Comparison of ENCODE assay signal across 8 mouse cellular contexts in the genomic region with DNA sequence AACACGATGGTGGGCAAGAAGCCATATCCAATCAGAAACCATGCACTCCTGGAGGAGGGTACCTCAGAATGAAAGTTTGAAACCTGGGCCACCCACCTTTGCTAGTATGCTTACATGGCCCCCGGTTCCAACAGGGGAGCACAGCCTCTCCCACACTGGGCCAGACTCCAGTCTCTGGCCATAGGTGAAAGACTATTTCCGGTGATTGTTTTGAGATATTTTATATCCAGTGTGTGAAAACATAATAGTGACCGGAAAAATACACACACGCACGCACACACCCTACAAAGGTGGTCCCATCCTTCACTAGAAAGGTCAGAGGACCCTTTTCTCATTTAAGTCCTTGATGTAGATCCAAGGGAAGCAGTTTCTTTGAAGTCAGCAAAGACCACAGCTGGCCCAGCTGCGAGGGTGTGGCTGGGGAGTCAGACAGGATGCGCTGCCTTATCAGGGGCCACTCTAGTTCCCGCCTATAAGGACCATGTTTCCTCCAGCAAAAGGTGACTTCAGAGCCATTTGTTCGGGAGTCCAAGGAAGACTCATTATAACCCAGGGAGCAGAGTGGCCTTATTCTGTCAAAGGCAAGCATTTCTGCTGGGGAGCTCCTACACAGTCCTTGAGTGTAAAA.
DNase-seq lines count a peak whose midpoint lies in the region; ATAC-seq lines count a peak whose summit lies in the region.

No protein-coding gene starts in this region.

- H3K4me1 ChIP-seq in liver, embryonic 11.5 days (replicated peaks; ENCODE audit: control insufficient read depth, insufficient read depth, low read length), result peaks cover 26% of the 10 kb centered on the region
- peaks cover 37% of the 10 kb centered on the region for H3K4me1 ChIP-seq in embryonic facial prominence, embryonic 12.5 days
- H3K4me1 ChIP-seq in intestine, embryonic 15.5 days (replicated peaks), result peaks cover 26% of the 10 kb centered on the region

- H3K4me3 ChIP-seq in liver, embryonic 11.5 days (ENCODE audit: low read depth, low read length), result no peak overlapping the region
- no peak overlapping the region for H3K4me3 ChIP-seq in embryonic facial prominence, embryonic 12.5 days
- H3K4me3 ChIP-seq in intestine, embryonic 15.5 days (replicated peaks), result no peak overlapping the region

- no peaks in the 10 kb centered on the region for H3K9me3 ChIP-seq in liver, embryonic 11.5 days (ENCODE audit: control insufficient read depth, low read length)
- no peaks in the 10 kb centered on the region for H3K9me3 ChIP-seq in embryonic facial prominence, embryonic 12.5 days
- H3K9me3 ChIP-seq in intestine, embryonic 15.5 days, result no peaks in the 10 kb centered on the region

- H3K36me3 ChIP-seq in liver, embryonic 11.5 days (ENCODE audit: control insufficient read depth, insufficient read depth, low read length), result no peaks in the 10 kb centered on the region
- H3K36me3 ChIP-seq in embryonic facial prominence, embryonic 12.5 days, result no peaks in the 10 kb centered on the region
- H3K36me3 ChIP-seq in intestine, embryonic 15.5 days, result no peaks in the 10 kb centered on the region

- H3K27me3 ChIP-seq in liver, embryonic 11.5 days (replicated peaks; ENCODE audit: control insufficient read depth, insufficient read depth, low read length), result no peaks in the 10 kb centered on the region
- H3K27me3 ChIP-seq in embryonic facial prominence, embryonic 12.5 days, result no peaks in the 10 kb centered on the region
- H3K27me3 ChIP-seq in intestine, embryonic 15.5 days (replicated peaks), result no peaks in the 10 kb centered on the region

- no peak overlapping the region; the same call in 1 of the 2 replicates for H3K27ac ChIP-seq in liver, embryonic 11.5 days (ENCODE audit: low read depth, low read length)
- peak overlapping the region; percentile 80 for H3K27ac ChIP-seq in embryonic facial prominence, embryonic 12.5 days
- H3K27ac ChIP-seq in intestine, embryonic 15.5 days, result peak overlapping the region; percentile 63

- peak; percentile 51 for DNase-seq in liver
- DNase-seq in liver, embryonic 11.5 days (ENCODE audit: low spot score), result no peak
- no peak for DNase-seq in spleen, adult 12 weeks (ENCODE audit: low spot score)
- DNase-seq in urinary bladder, postnatal 25 days (ENCODE audit: low spot score), result no peak

- no peak overlapping the region for H3K9ac ChIP-seq in liver, embryonic 11.5 days (ENCODE audit: low read depth, low read length)
- no peak overlapping the region for H3K9ac ChIP-seq in embryonic facial prominence, embryonic 12.5 days
- H3K9ac ChIP-seq in intestine, embryonic 15.5 days, result no peak overlapping the region

- no peak overlapping the region for H3K4me2 ChIP-seq in liver, embryonic 11.5 days
- no peak overlapping the region for H3K4me2 ChIP-seq in embryonic facial prominence, embryonic 12.5 days (replicated peaks)
- no peak overlapping the region for H3K4me2 ChIP-seq in intestine, embryonic 15.5 days (replicated peaks)

- no peak for ATAC-seq in liver, embryonic 11.5 days (replicated peaks; ENCODE audit: low FRiP score)
- no peak for ATAC-seq in embryonic facial prominence, embryonic 12.5 days (ENCODE audit: insufficient number of reproducible peaks, insufficient read depth, low FRiP score, low TSS enrichment)
- 0 out of 2 replicates have a peak, but pooled peaks have one; percentile 14 for ATAC-seq in intestine, embryonic 15.5 days
- peak; percentile 75 for ATAC-seq in megakaryocyte-erythroid progenitor cell, adult 5-6 weeks (replicated peaks; ENCODE audit: low FRiP score, low TSS enrichment, poor library complexity, severe bottlenecking)
- ATAC-seq in granulocyte monocyte progenitor cell, adult 5-6 weeks (replicated peaks; ENCODE audit: poor library complexity, severe bottlenecking), result no peak

- 57% methylated on average over 10 of the region's 10 CpGs for WGBS in liver, embryonic 11.5 days
- 81% methylated on average over 10 of the region's 10 CpGs for WGBS in embryonic facial prominence, embryonic 12.5 days
- 72% methylated on average over 10 of the region's 10 CpGs for WGBS in intestine, embryonic 15.5 days

Comparison
In these comparisons a context has a peak if more than half of its experiments do, and no peak if none do; other contexts are left out.
1. ATAC-seq: peak in intestine, embryonic 15.5 days (single experiment) and megakaryocyte-erythroid progenitor cell, adult 5-6 weeks (single experiment); none in liver, embryonic 11.5 days (single experiment), embryonic facial prominence, embryonic 12.5 days (single experiment) and granulocyte monocyte progenitor cell, adult 5-6 weeks (single experiment).